Mouse (Mus musculus) inflammation-experienced regulatory T-cells (primary cell): ENCODE measurements around the gene Ctsc. TPM values are rescaled to one million over a fixed set of nuclear protein-coding genes. Genes with fewer than 3 reads are reported as not detected.

Source experiments
- polyA plus RNA-seq, 2 experiments: library from polyadenylated mRNA; unstranded; fragments of 100-300 nt; shearing (Covaris generic); gene quantifications; one replicate each; pipeline ENCODE4 v1.2.1; 2017

Ctsc gene
- 100 to 1,000 TPM; 100 to 136 TPM for polyA plus RNA-seq

DNA sequence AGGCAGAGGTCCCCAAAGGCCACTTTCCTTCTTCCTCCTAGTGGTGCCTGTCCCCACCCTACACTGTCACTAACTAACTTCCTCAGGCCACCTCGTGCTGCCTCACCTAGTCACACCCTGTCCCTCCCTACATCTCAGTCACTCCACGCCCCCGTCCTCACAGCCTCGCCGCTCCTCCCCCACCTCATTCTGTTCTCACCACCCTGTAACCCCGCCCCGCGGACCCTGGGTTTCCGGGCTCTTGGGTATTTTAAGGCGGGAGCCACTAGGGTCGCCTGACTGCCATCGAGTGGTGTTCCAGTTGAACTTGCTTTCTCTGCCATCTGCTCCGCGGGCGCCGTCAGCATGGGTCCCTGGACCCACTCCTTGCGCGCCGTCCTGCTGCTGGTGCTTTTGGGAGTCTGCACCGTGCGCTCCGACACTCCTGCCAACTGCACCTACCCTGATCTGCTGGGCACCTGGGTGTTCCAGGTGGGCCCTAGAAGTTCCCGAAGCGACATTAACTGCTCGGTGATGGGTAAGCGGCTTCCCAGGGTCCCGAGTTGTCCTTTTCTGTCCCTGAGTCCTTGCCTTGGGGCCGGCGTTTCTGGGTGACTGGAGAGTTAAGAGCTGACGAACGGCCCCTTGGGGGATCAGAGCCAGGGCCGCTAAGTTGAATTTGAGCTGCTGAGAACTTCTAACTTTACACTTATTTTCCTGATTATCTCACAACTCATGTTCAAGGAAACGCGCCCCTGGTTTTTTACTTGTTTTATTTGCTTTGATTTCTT lies at the start of gene Ctsc:
Gene Ctsc, plus strand, starts transcription at position 228 of the 770 bp plus-strand sequence.

Other genes starting within 250 kb of the Ctsc start
- not detected for gene Rab38, start 152.2 kb downstream of the Ctsc start, polyA plus RNA-seq